Mouse (Mus musculus): Measurements from ENCODE around the gene Pltp. TPM values are rescaled to one million over a fixed set of nuclear protein-coding genes. Genes with fewer than 3 reads are reported as not detected.
A peak's percentile ranks its signal among the peaks of the same experiment; 100 is the strongest.
"Not testable (repeated sequence)": the region's sequence is repeated elsewhere in the genome, so short reads cannot be mapped to it uniquely, and the experiment has no call there.

The Pltp gene
- polyA plus RNA-seq, 1 experiment from 2014 or later, result 91.1 TPM

GRCm38 (mm10) chr2:164800252-164801004, 57.1 kb downstream of the Pltp start:
- WGBS, result 95% methylated on average over 13 of the region's 13 CpGs
- Histone ChIP-seq H3K9me3 (ENCODE audit: control insufficient read depth, low read length) (no peaks in the 10 kb centered on the region), H3K27ac (replicated peaks; ENCODE audit: low read depth, low read length) (no peak overlapping the region), H3K4me3 (replicated peaks; ENCODE audit: low read depth, low read length) (no peak overlapping the region), H3K4me2 (ENCODE audit: low read length) (no peak overlapping the region), H3K27me3 (ENCODE audit: control insufficient read depth, insufficient read depth, low read length) (no peaks in the 10 kb centered on the region), H3K36me3 (ENCODE audit: control insufficient read depth, insufficient read depth, low read length) (peaks cover 35% of the 10 kb centered on the region), H3K9ac (replicated peaks; ENCODE audit: low read length) (no peak overlapping the region), H3K4me1 (ENCODE audit: control insufficient read depth, insufficient read depth, low read length) (peaks cover 5% of the 10 kb centered on the region)
- ATAC-seq (ENCODE audit: low FRiP score, low TSS enrichment) (no peak), DNase-seq (no peak)

- peak; percentile 13 for DNase-seq
- H3K27ac ChIP-seq (replicated peaks; ENCODE audit: low read depth, low read length); H3K9ac ChIP-seq (replicated peaks; ENCODE audit: low read length); H3K4me2 ChIP-seq (ENCODE audit: low read length); H3K27me3 ChIP-seq (ENCODE audit: control insufficient read depth, insufficient read depth, low read length); ATAC-seq (ENCODE audit: low FRiP score, low TSS enrichment); H3K4me1 ChIP-seq (ENCODE audit: control insufficient read depth, insufficient read depth, low read length); H3K4me3 ChIP-seq (replicated peaks; ENCODE audit: low read depth, low read length); H3K9me3 ChIP-seq (ENCODE audit: control insufficient read depth, low read length): not testable (repeated sequence)
- peaks cover 42% of the 10 kb centered on the region for H3K36me3 ChIP-seq (ENCODE audit: control insufficient read depth, insufficient read depth, low read length)
- 85% methylated on average over 6 of the region's 6 CpGs for WGBS
Measured at GRCm38 (mm10) chr2:164798554-164798953, 59.0 kb downstream of the Pltp start.

- Histone ChIP-seq H3K4me1 (ENCODE audit: control insufficient read depth, insufficient read depth, low read length) (no peaks in the 10 kb centered on the region), H3K36me3 (ENCODE audit: control insufficient read depth, insufficient read depth, low read length) (peaks cover 60% of the 10 kb centered on the region), H3K4me3 (replicated peaks; ENCODE audit: low read depth, low read length) (no peak overlapping the region), H3K27me3 (ENCODE audit: control insufficient read depth, insufficient read depth, low read length) (no peaks in the 10 kb centered on the region), H3K27ac (replicated peaks; ENCODE audit: low read depth, low read length) (no peak overlapping the region), H3K9me3 (ENCODE audit: control insufficient read depth, low read length) (no peaks in the 10 kb centered on the region), H3K9ac (replicated peaks; ENCODE audit: low read length) (no peak overlapping the region), H3K4me2 (ENCODE audit: low read length) (no peak overlapping the region)
- no peak for DNase-seq
- WGBS, result 85% methylated on average over 4 of the region's 4 CpGs
- ATAC-seq (ENCODE audit: low FRiP score, low TSS enrichment), result no peak
Measured at GRCm38 (mm10) chr2:164795868-164796267, 61.6 kb downstream of the Pltp start.

GRCm38 (mm10) chr2:164794293-164794692, 63.2 kb downstream of the Pltp start:
- peak; percentile 94 for DNase-seq
- no peak overlapping the region for H3K27ac ChIP-seq (replicated peaks; ENCODE audit: low read depth, low read length)
- no peak overlapping the region for H3K4me2 ChIP-seq (ENCODE audit: low read length)
- WGBS, result 33% methylated on average over 5 of the region's 5 CpGs
- no peak overlapping the region for H3K4me3 ChIP-seq (replicated peaks; ENCODE audit: low read depth, low read length)
- no peaks in the 10 kb centered on the region for H3K4me1 ChIP-seq (ENCODE audit: control insufficient read depth, insufficient read depth, low read length)
- H3K36me3 ChIP-seq (ENCODE audit: control insufficient read depth, insufficient read depth, low read length), result peaks cover 56% of the 10 kb centered on the region
- no peak for ATAC-seq (ENCODE audit: low FRiP score, low TSS enrichment)
- H3K9me3 ChIP-seq (ENCODE audit: control insufficient read depth, low read length), result no peaks in the 10 kb centered on the region
- no peak overlapping the region for H3K9ac ChIP-seq (replicated peaks; ENCODE audit: low read length)
- H3K27me3 ChIP-seq (ENCODE audit: control insufficient read depth, insufficient read depth, low read length), result no peaks in the 10 kb centered on the region

- no peak overlapping the region for H3K27ac ChIP-seq (replicated peaks; ENCODE audit: low read depth, low read length)
- H3K9ac ChIP-seq (replicated peaks; ENCODE audit: low read length), result no peak overlapping the region
- DNase-seq (no peak), ATAC-seq (ENCODE audit: low FRiP score, low TSS enrichment) (no peak)
- peaks cover 55% of the 10 kb centered on the region for H3K36me3 ChIP-seq (ENCODE audit: control insufficient read depth, insufficient read depth, low read length)
- no peaks in the 10 kb centered on the region for H3K27me3 ChIP-seq (ENCODE audit: control insufficient read depth, insufficient read depth, low read length)
- no peaks in the 10 kb centered on the region for H3K9me3 ChIP-seq (ENCODE audit: control insufficient read depth, low read length)
- no peak overlapping the region for H3K4me3 ChIP-seq (replicated peaks; ENCODE audit: low read depth, low read length)
- H3K4me2 ChIP-seq (ENCODE audit: low read length), result no peak overlapping the region
- WGBS, result 96% methylated on average over 2 of the region's 2 CpGs
- no peaks in the 10 kb centered on the region for H3K4me1 ChIP-seq (ENCODE audit: control insufficient read depth, insufficient read depth, low read length)
Measured at GRCm38 (mm10) chr2:164793772-164794171, 63.7 kb downstream of the Pltp start.

GRCm38 (mm10) chr2:164793236-164793635, 64.3 kb downstream of the Pltp start:
- Histone ChIP-seq H3K4me1 (ENCODE audit: control insufficient read depth, insufficient read depth, low read length) (no peaks in the 10 kb centered on the region), H3K4me3 (replicated peaks; ENCODE audit: low read depth, low read length) (no peak overlapping the region), H3K36me3 (ENCODE audit: control insufficient read depth, insufficient read depth, low read length) (peaks cover 58% of the 10 kb centered on the region), H3K27me3 (ENCODE audit: control insufficient read depth, insufficient read depth, low read length) (no peaks in the 10 kb centered on the region), H3K4me2 (ENCODE audit: low read length) (no peak overlapping the region), H3K9ac (replicated peaks; ENCODE audit: low read length) (no peak overlapping the region), H3K9me3 (ENCODE audit: control insufficient read depth, low read length) (no peaks in the 10 kb centered on the region), H3K27ac (replicated peaks; ENCODE audit: low read depth, low read length) (no peak overlapping the region)
- DNase-seq, result peak; percentile 68
- 87% methylated on average over 3 of the region's 3 CpGs for WGBS
- ATAC-seq (ENCODE audit: low FRiP score, low TSS enrichment), result no peak

GRCm38 (mm10) chr2:164792400-164793190, 64.9 kb downstream of the Pltp start:
- H3K36me3 ChIP-seq (ENCODE audit: control insufficient read depth, insufficient read depth, low read length), result peaks cover 54% of the 10 kb centered on the region
- DNase-seq, result no peak

GRCm38 (mm10) chr2:164791841-164792261, 65.7 kb downstream of the Pltp start:
- Histone ChIP-seq H3K4me1 (ENCODE audit: control insufficient read depth, insufficient read depth, low read length) (no peaks in the 10 kb centered on the region), H3K27ac (replicated peaks; ENCODE audit: low read depth, low read length) (no peak overlapping the region), H3K27me3 (ENCODE audit: control insufficient read depth, insufficient read depth, low read length) (no peaks in the 10 kb centered on the region), H3K4me3 (replicated peaks; ENCODE audit: low read depth, low read length) (no peak overlapping the region), H3K9me3 (ENCODE audit: control insufficient read depth, low read length) (no peaks in the 10 kb centered on the region), H3K36me3 (ENCODE audit: control insufficient read depth, insufficient read depth, low read length) (peaks cover 50% of the 10 kb centered on the region), H3K4me2 (ENCODE audit: low read length) (no peak overlapping the region), H3K9ac (replicated peaks; ENCODE audit: low read length) (no peak overlapping the region)
- DNase-seq (no peak), ATAC-seq (ENCODE audit: low FRiP score, low TSS enrichment) (no peak)
- 95% methylated on average over 18 of the region's 18 CpGs for WGBS

More at GRCm38 (mm10) chr2:164792400-164793190, 64.9 kb downstream of the Pltp start:
- Histone ChIP-seq H3K27ac (replicated peaks; ENCODE audit: low read depth, low read length) (no peak overlapping the region), H3K4me1 (ENCODE audit: control insufficient read depth, insufficient read depth, low read length) (no peaks in the 10 kb centered on the region), H3K4me2 (ENCODE audit: low read length) (no peak overlapping the region), H3K9me3 (ENCODE audit: control insufficient read depth, low read length) (no peaks in the 10 kb centered on the region), H3K9ac (replicated peaks; ENCODE audit: low read length) (no peak overlapping the region), H3K27me3 (ENCODE audit: control insufficient read depth, insufficient read depth, low read length) (no peaks in the 10 kb centered on the region), H3K4me3 (replicated peaks; ENCODE audit: low read depth, low read length) (no peak overlapping the region)
- WGBS, result 96% methylated on average over 12 of the region's 12 CpGs
- no peak for ATAC-seq (ENCODE audit: low FRiP score, low TSS enrichment)

Measured in midbrain, embryonic 14.5 days (tissue).